Mouse (Mus musculus): Measurements from ENCODE around the gene Tex46. TPM values are rescaled to one million over a fixed set of nuclear protein-coding genes. Genes with fewer than 3 reads are reported as not detected.
A peak's percentile ranks its signal among the peaks of the same experiment; 100 is the strongest.

Gene Tex46
- total RNA-seq, 2 experiments from 2014 or later, result not detected

- ATAC-seq (ENCODE audit: poor library complexity, severe bottlenecking), result peak; percentile 62
Measured at GRCm38 (mm10) chr4:136626590-136626989, 16.4 kb downstream of the Tex46 start.

GRCm38 (mm10) chr4:136631237-136631994 lies 21.2 kb downstream of the Tex46 start:
- no peak for ATAC-seq (ENCODE audit: poor library complexity, severe bottlenecking)

- no peak for ATAC-seq (ENCODE audit: poor library complexity, severe bottlenecking)
Measured at GRCm38 (mm10) chr4:136635995-136636394, 25.8 kb downstream of the Tex46 start.

- no peak for ATAC-seq (ENCODE audit: poor library complexity, severe bottlenecking)
Measured at GRCm38 (mm10) chr4:136636511-136636910, 26.3 kb downstream of the Tex46 start.

- ATAC-seq (ENCODE audit: poor library complexity, severe bottlenecking), result no peak
Measured at GRCm38 (mm10) chr4:136636983-136637562, 26.8 kb downstream of the Tex46 start.

GRCm38 (mm10) chr4:136637563-136638229 lies 27.5 kb downstream of the Tex46 start:
- no peak for ATAC-seq (ENCODE audit: poor library complexity, severe bottlenecking)

GRCm38 (mm10) chr4:136638230-136638750 lies 28.1 kb downstream of the Tex46 start:
- ATAC-seq (ENCODE audit: poor library complexity, severe bottlenecking), result no peak

- no peak for ATAC-seq (ENCODE audit: poor library complexity, severe bottlenecking)
Measured at GRCm38 (mm10) chr4:136638890-136639289, 28.7 kb downstream of the Tex46 start.

- ATAC-seq (ENCODE audit: poor library complexity, severe bottlenecking), result peak; percentile 77
Measured at GRCm38 (mm10) chr4:136648922-136649479, 38.8 kb downstream of the Tex46 start.

- ATAC-seq (ENCODE audit: poor library complexity, severe bottlenecking), result no peak
Measured at GRCm38 (mm10) chr4:136649480-136650196, 39.4 kb downstream of the Tex46 start.

- no peak for ATAC-seq (ENCODE audit: poor library complexity, severe bottlenecking)
Measured at GRCm38 (mm10) chr4:136650261-136650660, 40.0 kb downstream of the Tex46 start.

- ATAC-seq (ENCODE audit: poor library complexity, severe bottlenecking), result peak; percentile 49; the same call in 1 of the 2 replicates
Measured at GRCm38 (mm10) chr4:136651357-136651811, 41.1 kb downstream of the Tex46 start.

- ATAC-seq (ENCODE audit: poor library complexity, severe bottlenecking), result no peak
Measured at GRCm38 (mm10) chr4:136651882-136652527, 41.8 kb downstream of the Tex46 start.

- ATAC-seq (ENCODE audit: poor library complexity, severe bottlenecking), result no peak
Measured at GRCm38 (mm10) chr4:136652528-136652910, 42.3 kb downstream of the Tex46 start.

- ATAC-seq (ENCODE audit: poor library complexity, severe bottlenecking), result no peak
Measured at GRCm38 (mm10) chr4:136653019-136653418, 42.8 kb downstream of the Tex46 start.

GRCm38 (mm10) chr4:136653692-136654234 lies 43.5 kb downstream of the Tex46 start:
- ATAC-seq (ENCODE audit: poor library complexity, severe bottlenecking), result no peak

- ATAC-seq (ENCODE audit: poor library complexity, severe bottlenecking), result no peak
Measured at GRCm38 (mm10) chr4:136657914-136658313, 47.7 kb downstream of the Tex46 start.
